Mouse (Mus musculus): ENCODE measurements around the gene Gm49321.

DNA sequence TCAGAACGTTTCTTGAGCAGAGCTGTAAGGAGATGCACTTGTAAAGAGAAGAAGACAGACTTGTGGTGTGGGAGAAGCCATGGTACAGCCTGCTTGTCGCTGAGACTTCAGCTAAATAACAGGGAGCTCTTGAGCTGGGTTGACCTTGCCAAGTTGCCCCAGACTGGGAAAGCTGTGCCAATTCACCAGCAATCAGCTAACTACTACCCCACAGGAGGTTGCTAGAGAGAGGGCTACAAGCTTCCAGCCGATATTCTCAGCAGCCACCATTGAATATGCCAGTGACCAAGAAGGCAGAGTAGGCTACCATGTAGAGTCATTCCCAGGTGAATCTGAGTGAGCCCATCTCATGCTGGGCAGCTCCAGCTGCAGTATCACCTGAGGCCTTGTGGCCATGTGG is 47.4 kb upstream of the Gm49321 start:
- TF ChIP-seq POLR2A (IDR thresholded peaks at IDR 0.05; ENCODE audit: insufficient read length, low read depth) (no peak), REST (IDR thresholded peaks at IDR 0.05; ENCODE audit: insufficient read depth, insufficient read length) (no peak), MYOG (IDR thresholded peaks at IDR 0.05; ENCODE audit: control insufficient read depth in 1 of 3, insufficient read depth in 1 of 3, insufficient read length in 2 of 3, low read depth in 2 of 3) (no peak), CEBPB (IDR thresholded peaks at IDR 0.05; ENCODE audit: insufficient read depth, poor library complexity, severe bottlenecking) (no peak), TCF12 (IDR thresholded peaks at IDR 0.05; ENCODE audit: insufficient read depth, poor library complexity, severe bottlenecking) (no peak), SRF (IDR thresholded peaks at IDR 0.05; ENCODE audit: control insufficient read depth, insufficient read length, low read depth) (no peak), USF1 (IDR thresholded peaks at IDR 0.05; ENCODE audit: low read depth) (no peak), MAX (IDR thresholded peaks at IDR 0.05; ENCODE audit: low read depth) (no peak), MYOD1 (IDR thresholded peaks at IDR 0.05; ENCODE audit: control insufficient read depth in 1 of 3, insufficient read length in 2 of 3, low read depth in 2 of 3) (no peak), POLR2AphosphoS2 (IDR thresholded peaks at IDR 0.05; ENCODE audit: insufficient read length, low read depth) (no peak), E2F4 (IDR thresholded peaks at IDR 0.05; ENCODE audit: insufficient read depth) (no peak)

All from myocyte (in vitro differentiated cells).